Mouse (Mus musculus) small intestine, adult 2 months (tissue): ENCODE measurements around the gene Lrrc4c. TPM values are rescaled to one million over a fixed set of nuclear protein-coding genes. Genes with fewer than 3 reads are reported as not detected.

Source experiments
- H3K27ac ChIP-seq: fragments of 200-500 bp; 2 replicates; pipeline ENCODE4 v1.5.1; 2012; ENCODE audit warnings: low read depth, low read length, control low read depth, inconsistent platforms; ENCODE audit not compliant: insufficient read depth
- H3K27me3 ChIP-seq: fragments of 200-500 bp; 2 replicates; pipeline ENCODE4 v1.6.1; 2012; ENCODE audit warnings: mild to moderate bottlenecking, moderate library complexity, low read length, inconsistent platforms; ENCODE audit not compliant: control insufficient read depth, insufficient read depth
- H3K36me3 ChIP-seq: fragments of 200-500 bp; 2 replicates; pipeline ENCODE4 v1.6.1; 2012; ENCODE audit warnings: mild to moderate bottlenecking, low read length, control low read depth, inconsistent platforms; ENCODE audit not compliant: control insufficient read depth, insufficient read depth
- H3K4me1 ChIP-seq: fragments of 200-500 bp; 2 replicates; pipeline ENCODE4 v1.6.1; 2012; ENCODE audit warnings: low read length, inconsistent platforms, mixed read lengths; ENCODE audit not compliant: control insufficient read depth, insufficient read depth, insufficient read length
- H3K4me3 ChIP-seq: fragments of 200-500 bp; 2 replicates; pipeline ENCODE4 v1.5.1; 2012; ENCODE audit warnings: low read depth, mild to moderate bottlenecking, control low read depth, inconsistent platforms, low read length, moderate library complexity
- CTCF ChIP-seq: fragments of 200-500 bp; IDR thresholded peaks from 2 replicates; pipeline ENCODE4 v1.5.1; 2012; ENCODE audit warnings: low read depth, mild to moderate bottlenecking, control low read depth, inconsistent platforms, low read length, moderate library complexity, mixed read lengths; ENCODE audit not compliant: insufficient replicate concordance, insufficient read length; ENCODE audit errors: extremely low read depth
- POLR2A ChIP-seq: fragments of 200-500 bp; IDR thresholded peaks from 2 replicates; pipeline ENCODE4 v1.6.1; 2012; ENCODE audit warnings: low read depth, mild to moderate bottlenecking, control low read depth, inconsistent platforms, low read length, moderate library complexity
- WGBS: fragments of 180-500 bp; shearing (Covaris S2); methylation state at CpG from one replicate; pipeline ENCODE4 v1.1.7; 2018; 5-methylcytosine and 5-hydroxymethylcytosine counted together
- polyA plus RNA-seq: library from polyadenylated mRNA; depleted of rRNA; stranded (reverse); fragments of >200 nt; gene quantifications from 2 replicates; pipeline ENCODE4 v1.2.3, GENCODE M21; 2012

Gene Lrrc4c
- polyA plus RNA-seq, 1 experiment = 0.15 TPM

- Histone ChIP-seq H3K36me3 (no peaks in the 10 kb centered on the region), H3K27me3 (no peaks in the 10 kb centered on the region), H3K4me1 (no peaks in the 10 kb centered on the region), H3K27ac (no peak overlapping the region), H3K4me3 (no peak overlapping the region)
- TF ChIP-seq CTCF (no peak), POLR2A (no peak)
Observed at GRCm38 (mm10) chr2:96723395-96723794, 405.4 kb downstream of the Lrrc4c start.

- TF ChIP-seq POLR2A (no peak), CTCF (no peak)
- Histone ChIP-seq H3K4me3 (no peak overlapping the region), H3K36me3 (no peaks in the 10 kb centered on the region), H3K27ac (no peak overlapping the region), H3K27me3 (no peaks in the 10 kb centered on the region), H3K4me1 (no peaks in the 10 kb centered on the region)
Observed at GRCm38 (mm10) chr2:96736081-96736480, 418.1 kb downstream of the Lrrc4c start.

- no peak for TF ChIP-seq POLR2A
- no peak for TF ChIP-seq CTCF
- no peak overlapping the region for H3K27ac ChIP-seq
- no peaks in the 10 kb centered on the region for H3K4me1 ChIP-seq
- H3K27me3 ChIP-seq = no peaks in the 10 kb centered on the region
- H3K36me3 ChIP-seq = no peaks in the 10 kb centered on the region
- H3K4me3 ChIP-seq = no peak overlapping the region
Observed at GRCm38 (mm10) chr2:96755066-96755465, 437.1 kb downstream of the Lrrc4c start.

- Histone ChIP-seq H3K36me3 (no peaks in the 10 kb centered on the region), H3K4me1 (no peaks in the 10 kb centered on the region), H3K4me3 (no peak overlapping the region), H3K27me3 (no peaks in the 10 kb centered on the region), H3K27ac (no peak overlapping the region)
- WGBS = 49% methylated on average over 1 of the region's 1 CpGs
- TF ChIP-seq POLR2A (no peak), CTCF (no peak)
Observed at GRCm38 (mm10) chr2:96757701-96758100, 439.7 kb downstream of the Lrrc4c start.

GRCm38 (mm10) chr2:96763538-96763937 lies 445.6 kb downstream of the Lrrc4c start:
- Histone ChIP-seq H3K4me1 (no peaks in the 10 kb centered on the region), H3K27me3 (no peaks in the 10 kb centered on the region), H3K36me3 (no peaks in the 10 kb centered on the region), H3K27ac (no peak overlapping the region), H3K4me3 (no peak overlapping the region)
- WGBS = 52% methylated on average over 5 of the region's 5 CpGs
- no peak for TF ChIP-seq CTCF
- TF ChIP-seq POLR2A = no peak

DNA sequence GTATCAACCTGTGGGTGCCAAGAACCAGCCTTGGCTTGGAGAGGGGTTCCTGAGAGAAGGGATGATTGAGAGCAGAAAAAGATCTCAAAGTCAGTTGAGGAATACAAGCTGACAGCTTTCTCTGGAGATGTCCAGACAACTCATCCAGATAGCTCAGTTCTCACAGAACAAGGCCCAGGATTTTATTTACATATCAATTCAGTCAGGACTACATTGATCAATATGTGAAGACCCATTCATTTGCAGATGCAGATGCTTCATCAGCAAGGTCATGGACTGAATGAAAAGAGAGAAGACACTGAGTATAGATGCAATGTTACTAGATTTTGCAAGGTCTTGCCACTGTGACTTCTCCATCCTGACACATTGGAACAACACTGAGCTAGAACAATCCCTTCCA lies 457.4 kb downstream of the Lrrc4c start:
- H3K27me3 ChIP-seq = no peaks in the 10 kb centered on the region
- no peak for TF ChIP-seq POLR2A
- no peak overlapping the region for H3K27ac ChIP-seq
- H3K4me1 ChIP-seq = no peaks in the 10 kb centered on the region
- H3K36me3 ChIP-seq = no peaks in the 10 kb centered on the region
- no peak overlapping the region for H3K4me3 ChIP-seq

GRCm38 (mm10) chr2:96796681-96797385 lies 478.9 kb downstream of the Lrrc4c start:
- Histone ChIP-seq H3K36me3 (no peaks in the 10 kb centered on the region), H3K27ac (no peak overlapping the region), H3K27me3 (no peaks in the 10 kb centered on the region), H3K4me3 (no peak overlapping the region), H3K4me1 (no peaks in the 10 kb centered on the region)
- 24% methylated on average over 6 of the region's 6 CpGs for WGBS
- TF ChIP-seq CTCF = no peak
- no peak for TF ChIP-seq POLR2A

- 85% methylated on average over 5 of the region's 5 CpGs for WGBS
- no peak for TF ChIP-seq POLR2A
- TF ChIP-seq CTCF = no peak
- no peak overlapping the region for H3K4me3 ChIP-seq
Observed at GRCm38 (mm10) chr2:96850839-96851396, 532.9 kb downstream of the Lrrc4c start.

More at GRCm38 (mm10) chr2:96850839-96851396, 532.9 kb downstream of the Lrrc4c start:
- Histone ChIP-seq H3K27ac (no peak overlapping the region), H3K4me1 (no peaks in the 10 kb centered on the region), H3K36me3 (no peaks in the 10 kb centered on the region), H3K27me3 (no peaks in the 10 kb centered on the region)
